Mouse (Mus musculus) liver, embryonic 14.5 days (tissue): ENCODE data around the gene Rprml. TPM values are rescaled to one million over a fixed set of nuclear protein-coding genes. Genes with fewer than 3 reads are reported as not detected.

Source experiments
- ATAC-seq: fragments of 200-750 bp; cut with Nextera tagmentation; 2 replicates; pipeline ENCODE4 v1.8.0; 2017; ENCODE audit warnings: moderate number of reproducible peaks, mild to moderate bottlenecking, moderate library complexity; ENCODE audit not compliant: insufficient read depth
- DNase-seq, 3 experiments: peaks; one replicate each; pipeline ENCODE4 v3.0.0-alpha.2; 2012 to 2013; ENCODE audit warnings: low read depth in 3 of 3, low spot score in 3 of 3
- H3K27ac ChIP-seq: fragments of 300-500 bp; sonication (generic); 2 replicates; pipeline ENCODE4 v1.5.1; 2014; ENCODE audit warnings: moderate library complexity, mild to moderate bottlenecking, control low read depth, inconsistent platforms
- H3K27me3 ChIP-seq: fragments of 300-500 bp; sonication (generic); 2 replicates; pipeline ENCODE4 v1.6.1; 2014; ENCODE audit warnings: mild to moderate bottlenecking, low read length, moderate library complexity; ENCODE audit not compliant: control insufficient read depth, insufficient read depth
- H3K36me3 ChIP-seq: fragments of 300-500 bp; sonication (generic); replicated peaks from 2 replicates; pipeline ENCODE4 v1.6.1; 2014; ENCODE audit warnings: low read depth; ENCODE audit not compliant: control insufficient read depth, insufficient read depth
- H3K4me1 ChIP-seq, 2 experiments: fragments of 200-500 bp in 1 of 2; fragments of 300-500 bp in 1 of 2; sonication (generic) in 1 of 2; replicated peaks; 2 replicates each; pipeline ENCODE4 v1.6.1; 2012 to 2014; ENCODE audit warnings: antibody characterized with exemption in 1 of 2, inconsistent platforms in 1 of 2, low read length in 1 of 2; ENCODE audit not compliant: control insufficient read depth in 2 of 2, insufficient read depth in 2 of 2
- H3K4me2 ChIP-seq: fragments of 300-500 bp; sonication (generic); 2 replicates; pipeline ENCODE4 v1.6.1; 2014; ENCODE audit warnings: low read depth, mild to moderate bottlenecking, control low read depth, moderate library complexity
- H3K4me3 ChIP-seq, 2 experiments: fragments of 200-500 bp in 1 of 2; fragments of 300-500 bp in 1 of 2; sonication (generic) in 1 of 2; 2 replicates each; pipeline ENCODE4 v1.5.1; 2012 to 2014; ENCODE audit warnings: low read depth in 2 of 2, low read length in 2 of 2, mild to moderate bottlenecking in 2 of 2, control low read depth in 1 of 2, inconsistent platforms in 1 of 2, moderate library complexity in 1 of 2; ENCODE audit not compliant: insufficient read depth in 1 of 2
- H3K9ac ChIP-seq: fragments of 300-500 bp; sonication (generic); replicated peaks from 2 replicates; pipeline ENCODE4 v1.6.1; 2014; ENCODE audit warnings: mild to moderate bottlenecking, control low read depth, moderate library complexity
- H3K9me3 ChIP-seq: fragments of 300-500 bp; sonication (generic); 2 replicates; pipeline ENCODE4 v1.6.1; 2016; ENCODE audit warnings: low read length, mixed read lengths; ENCODE audit not compliant: control insufficient read depth
- CTCF ChIP-seq: IDR thresholded peaks from 2 replicates; pipeline ENCODE4 v1.5.1; 2016; ENCODE audit warnings: antibody characterized with exemption, low read depth, control low read depth
- EP300 ChIP-seq: IDR thresholded peaks from 2 replicates; pipeline ENCODE4 v1.6.1; 2016; ENCODE audit warnings: antibody characterized with exemption, low read depth
- WGBS: fragments of 180-500 bp; shearing (Covaris S2); extraction: QIAGEN DNeasy Blood & Tissue Kit; methylation state at CpG from one replicate; pipeline ENCODE4 v1.1.7; 2014; ENCODE audit not compliant: insufficient replicate concordance; 5-methylcytosine and 5-hydroxymethylcytosine counted together
- polyA plus RNA-seq, 2 experiments: library from polyadenylated mRNA; depleted of rRNA in 1 of 2; stranded (reverse) in 1 of 2; unstranded in 1 of 2; fragments of >200 nt; fragmentation: Nextera tagmentation in 1 of 2; extraction: Ambion mirVana in 1 of 2; gene quantifications; 2 replicates each; pipeline versions ENCODE4 v1.2.1 to v1.2.3; 2012 to 2014

The Rprml gene
- polyA plus RNA-seq, 2 experiments, result not detected

DNA sequence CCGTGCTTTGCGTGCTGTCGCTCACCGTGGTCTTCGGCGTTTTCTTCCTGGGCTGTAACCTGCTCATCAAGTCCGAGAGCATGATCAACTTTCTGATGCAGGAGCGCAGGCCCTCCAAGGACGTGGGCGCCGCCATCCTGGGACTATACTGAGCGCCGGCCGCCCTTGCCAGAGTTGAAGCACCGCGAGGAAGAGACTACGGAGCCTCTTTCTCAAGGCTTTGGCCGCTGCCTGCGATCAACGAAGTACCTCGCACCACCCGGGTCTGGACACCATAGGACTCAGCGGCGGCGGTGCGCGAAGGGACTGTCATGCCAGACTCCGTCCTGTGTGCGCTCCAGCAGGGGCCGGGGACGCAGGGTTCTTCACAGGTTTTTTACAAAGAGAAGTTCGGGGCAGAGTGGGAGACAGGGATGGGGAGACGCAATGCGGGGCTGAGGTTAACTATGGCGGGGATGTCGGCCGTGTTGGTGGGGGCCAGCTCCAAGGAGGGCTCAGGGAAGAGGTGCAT lies 668 bp downstream of the Rprml start:
- Histone ChIP-seq H3K9me3 (no peaks in the 10 kb centered on the region), H3K27me3 (peaks cover 42% of the 10 kb centered on the region), H3K4me2 (no peak overlapping the region), H3K4me3 (no peak overlapping the region), H3K4me1 (no peaks in the 10 kb centered on the region), H3K36me3 (no peaks in the 10 kb centered on the region), H3K27ac (no peak overlapping the region), H3K9ac (no peak overlapping the region)
- ATAC-seq (no peak), DNase-seq (no peak)
- 1% methylated on average over 37 of the region's 37 CpGs for WGBS
- TF ChIP-seq CTCF, result no peak
- no peak for TF ChIP-seq EP300

DNA sequence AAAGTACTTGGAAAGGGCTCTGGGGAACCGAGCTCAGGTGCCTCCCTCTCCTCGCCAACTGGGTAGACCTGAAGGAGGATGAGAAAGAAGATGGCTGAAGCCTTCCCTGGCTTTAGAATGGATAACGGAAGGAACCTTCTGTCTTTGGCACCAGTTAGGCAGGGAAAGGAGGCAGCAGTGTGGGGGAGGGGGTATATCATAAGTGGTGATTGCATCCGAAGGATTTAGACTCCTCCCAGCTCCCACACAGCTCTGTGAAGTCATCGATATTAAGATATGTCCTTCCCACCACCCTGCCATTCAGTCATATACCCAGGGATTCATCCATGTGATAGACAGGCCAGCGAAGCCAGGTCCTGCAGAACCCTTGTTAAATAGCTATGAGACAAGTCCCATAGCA lies 2.1 kb downstream of the Rprml start:
- Histone ChIP-seq H3K4me3 (no peak overlapping the region), H3K27me3 (peaks cover 42% of the 10 kb centered on the region), H3K9me3 (no peaks in the 10 kb centered on the region), H3K4me2 (no peak overlapping the region), H3K4me1 (no peaks in the 10 kb centered on the region), H3K36me3 (no peaks in the 10 kb centered on the region), H3K27ac (no peak overlapping the region), H3K9ac (no peak overlapping the region)
- 58% methylated on average over 6 of the region's 6 CpGs for WGBS
- TF ChIP-seq EP300 (no peak), CTCF (no peak)
- DNase-seq (no peak), ATAC-seq (no peak)

DNA sequence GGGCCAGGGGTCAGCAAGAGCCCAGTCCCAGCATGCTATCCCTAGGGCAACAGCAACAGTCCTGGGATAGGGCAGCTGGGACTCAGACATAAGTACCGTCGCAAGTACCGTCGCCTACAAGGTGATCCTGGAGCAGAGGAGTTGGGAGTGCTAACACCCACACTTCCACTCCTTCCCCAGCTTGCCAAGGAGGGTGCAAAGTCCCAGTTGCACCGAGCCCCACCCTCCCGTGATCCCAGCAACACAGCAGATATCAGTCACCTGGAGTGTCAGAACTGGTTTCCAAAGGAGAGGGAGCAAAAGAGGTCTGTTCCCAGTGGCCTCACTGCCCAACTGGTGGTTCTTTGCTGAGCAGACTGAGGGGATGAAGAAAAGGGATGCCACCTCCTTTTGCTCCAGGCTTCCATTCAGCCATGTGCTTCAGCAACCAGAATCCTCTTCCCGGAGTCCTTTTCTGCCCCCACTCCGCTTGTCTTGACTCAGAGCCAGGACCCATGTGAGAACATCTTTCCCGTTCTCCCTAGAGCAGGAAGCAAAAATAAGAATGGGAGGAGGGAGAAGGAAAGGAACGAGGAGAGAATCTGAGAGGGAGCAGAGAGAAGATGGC lies 4.1 kb downstream of the Rprml start:
- ATAC-seq (no peak), DNase-seq (no peak)
- no peaks in the 10 kb centered on the region for H3K36me3 ChIP-seq
- no peak overlapping the region for H3K4me3 ChIP-seq
- H3K9ac ChIP-seq, result no peak overlapping the region
- TF ChIP-seq EP300 (no peak), CTCF (no peak)
- WGBS, result 52% methylated on average over 10 of the region's 10 CpGs
- peaks cover 34% of the 10 kb centered on the region for H3K27me3 ChIP-seq
- H3K27ac ChIP-seq, result no peak overlapping the region
- H3K4me2 ChIP-seq, result no peak overlapping the region
- H3K4me1 ChIP-seq, result no peaks in the 10 kb centered on the region
- no peaks in the 10 kb centered on the region for H3K9me3 ChIP-seq

DNA sequence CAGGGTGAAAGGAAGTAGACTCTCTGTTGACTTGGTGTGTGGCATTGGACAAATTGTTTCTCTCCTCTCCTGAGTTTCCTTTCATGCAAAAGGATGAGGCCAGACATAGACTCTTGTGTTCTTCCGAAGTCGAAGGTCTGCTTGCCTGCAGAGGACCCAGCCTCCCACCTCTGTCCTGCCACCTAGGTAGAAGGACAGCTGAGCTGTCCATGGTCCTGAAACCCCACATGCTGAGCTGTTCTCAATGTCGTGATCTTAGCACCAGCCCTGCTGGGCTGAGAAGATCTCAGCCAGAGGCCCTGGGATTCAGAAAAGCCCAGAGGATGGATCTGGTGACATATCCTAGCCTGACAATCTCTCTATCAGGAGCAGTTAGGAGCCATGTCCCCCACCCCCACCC lies 7.2 kb downstream of the Rprml start:
- DNase-seq (peak in 2 of 3 experiments; percentile 19 to 28), ATAC-seq (no peak)
- Histone ChIP-seq H3K4me2 (no peak overlapping the region), H3K4me3 (no peak overlapping the region), H3K4me1 (no peaks in the 10 kb centered on the region), H3K9ac (no peak overlapping the region), H3K36me3 (no peaks in the 10 kb centered on the region), H3K9me3 (no peaks in the 10 kb centered on the region), H3K27me3 (peaks cover 4% of the 10 kb centered on the region), H3K27ac (no peak overlapping the region)
- WGBS, result 3% methylated on average over 3 of the region's 3 CpGs
- TF ChIP-seq EP300 (no peak), CTCF (no peak)

DNA sequence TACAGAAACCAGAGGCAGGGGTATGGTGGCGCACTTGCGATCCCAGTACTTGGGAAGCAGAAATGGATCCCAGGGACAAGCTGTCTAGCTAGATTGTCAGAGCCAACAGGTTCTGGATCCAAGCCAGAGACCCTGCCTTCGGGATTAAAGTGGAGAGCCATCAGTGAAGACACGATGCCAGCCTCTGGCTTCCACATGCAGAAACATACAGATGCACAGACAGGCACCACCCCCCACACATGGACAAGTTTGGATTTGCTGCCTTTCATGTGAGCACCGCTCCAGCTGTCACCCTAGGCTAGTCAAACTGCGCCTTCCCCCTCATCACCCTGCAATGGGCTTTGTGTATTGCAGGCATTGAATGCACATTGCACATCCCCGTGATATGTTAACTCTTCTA lies 8.8 kb downstream of the Rprml start:
- no peaks in the 10 kb centered on the region for H3K36me3 ChIP-seq
- no peak overlapping the region for H3K4me3 ChIP-seq
- ATAC-seq (no peak), DNase-seq (no peak)
- H3K4me1 ChIP-seq, result no peaks in the 10 kb centered on the region
- H3K27ac ChIP-seq, result no peak overlapping the region
- TF ChIP-seq EP300, result no peak
- no peak for TF ChIP-seq CTCF
- no peak overlapping the region for H3K4me2 ChIP-seq
- no peaks in the 10 kb centered on the region for H3K9me3 ChIP-seq
- 63% methylated on average over 7 of the region's 7 CpGs for WGBS
- no peak overlapping the region for H3K9ac ChIP-seq
- no peaks in the 10 kb centered on the region for H3K27me3 ChIP-seq
